Mouse (Mus musculus) erythroblast, adult 5-6 weeks (primary cell): ENCODE measurements around the gene St8sia2. TPM values are rescaled to one million over a fixed set of nuclear protein-coding genes. Genes with fewer than 3 reads are reported as not detected.
"Not testable (repeated sequence)": the region's sequence is repeated elsewhere in the genome, so short reads cannot be mapped to it uniquely, and the experiment has no call there.

Experiments
- ATAC-seq: replicated peaks from 2 replicates; pipeline ENCODE4 v1.8.0; 2016; ENCODE audit warnings: moderate number of reproducible peaks, mild to moderate bottlenecking, moderate TSS enrichment, inconsistent platforms; ENCODE audit not compliant: poor library complexity, low FRiP score, severe bottlenecking
- total RNA-seq, 2 experiments: library from RNA; stranded (forward) in 1 of 2; stranded (reverse) in 1 of 2; fragments of 150-400 nt in 1 of 2; fragments of 200-764, 138-1000 nt in 1 of 2; gene quantifications; 2 replicates each; pipeline versions ENCODE4 v1.2.3 to v1.2.4; 2015 to 2017; ENCODE audit warnings: low replicate concordance in 2 of 2

Gene St8sia2
- total RNA-seq, 2 experiments from 2014 or later, result not detected

- no peak for ATAC-seq
Measured at GRCm38 (mm10) chr7:74000743-74001510, 12.6 kb downstream of the St8sia2 start.

DNA sequence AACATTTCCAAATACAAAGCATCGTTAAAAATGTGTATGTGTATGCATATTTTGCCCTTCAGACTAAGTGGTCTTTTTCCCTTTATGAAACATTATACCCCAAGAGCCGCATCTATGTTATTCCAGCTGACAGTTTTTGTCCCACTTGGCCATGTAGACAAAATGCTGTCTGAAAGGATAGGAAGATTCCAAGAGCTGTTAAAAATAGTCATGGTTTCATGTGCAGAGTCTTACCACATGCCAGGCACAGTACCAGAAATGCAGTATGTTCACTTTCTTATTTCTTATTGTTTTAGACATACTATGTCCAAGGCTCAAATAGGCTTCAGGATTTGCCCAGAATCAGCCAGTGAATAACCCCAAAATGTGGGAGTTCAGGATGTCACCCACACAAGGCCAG is 24.1 kb downstream of the St8sia2 start:
- no peak for ATAC-seq

DNA sequence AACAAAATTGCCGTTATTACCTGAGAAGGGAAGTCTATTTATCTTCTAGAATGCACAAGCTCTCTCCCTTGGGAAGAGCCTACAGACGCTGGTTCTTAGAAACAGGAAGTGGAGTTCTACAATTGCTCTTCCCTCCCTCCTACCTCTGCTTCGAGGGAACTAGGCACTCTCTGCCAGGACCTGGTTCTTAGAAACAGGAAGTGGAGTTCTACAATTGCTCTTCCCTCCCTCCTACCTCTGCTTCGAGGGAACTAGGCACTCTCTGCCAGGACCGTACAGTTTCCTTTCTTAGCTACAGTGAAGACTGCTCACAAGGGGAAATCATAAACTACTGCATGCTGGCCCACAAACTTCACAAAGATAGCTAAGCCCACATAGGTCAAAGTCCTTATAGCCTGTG is 41.3 kb downstream of the St8sia2 start:
- ATAC-seq, result not testable (repeated sequence)

DNA sequence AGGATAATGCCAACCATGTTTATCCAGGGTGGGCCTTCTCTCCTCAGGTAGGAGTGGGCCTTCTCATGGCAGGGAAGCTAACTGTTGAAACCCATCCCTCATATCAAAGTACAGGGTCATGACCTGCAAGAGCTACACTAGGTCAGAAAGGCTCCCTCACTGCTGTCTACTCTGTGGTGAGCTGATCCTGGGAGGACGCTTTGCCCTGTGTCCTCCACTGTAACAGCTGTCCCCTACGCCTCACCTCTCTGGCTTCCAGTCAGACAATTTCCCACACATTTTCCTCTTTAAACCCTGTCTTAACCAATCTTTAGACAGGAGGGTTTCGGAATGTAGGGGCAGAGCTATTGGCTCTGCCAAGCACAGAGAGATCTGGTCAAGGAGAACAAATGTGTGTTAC is 48.3 kb downstream of the St8sia2 start:
- ATAC-seq, result no peak

GRCm38 (mm10) chr7:73962431-73962830 is 51.1 kb downstream of the St8sia2 start:
- ATAC-seq, result no peak

- ATAC-seq, result no peak
Measured at GRCm38 (mm10) chr7:73954441-73954840, 59.0 kb downstream of the St8sia2 start.

DNA sequence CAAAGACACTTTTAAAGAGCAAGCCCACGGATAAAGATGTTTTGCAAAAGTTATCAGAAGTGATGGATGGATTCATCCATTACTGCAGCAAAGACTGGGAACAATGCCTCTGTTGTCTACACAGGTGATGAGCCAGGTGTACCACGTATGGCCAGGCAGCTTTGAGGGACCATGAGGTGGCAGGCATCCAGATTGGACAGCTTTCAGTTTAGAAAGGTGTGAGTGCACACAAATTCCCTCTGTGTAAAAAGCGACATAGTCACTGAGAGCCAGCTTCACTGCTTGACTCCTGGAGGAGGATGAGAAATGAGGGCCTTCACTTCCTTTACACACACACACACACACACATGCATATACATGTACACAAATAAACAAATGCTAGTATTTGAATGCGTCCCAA is 60.4 kb downstream of the St8sia2 start:
- ATAC-seq, result no peak

- ATAC-seq, result no peak
Measured at GRCm38 (mm10) chr7:73941640-73942039, 71.8 kb downstream of the St8sia2 start.

DNA sequence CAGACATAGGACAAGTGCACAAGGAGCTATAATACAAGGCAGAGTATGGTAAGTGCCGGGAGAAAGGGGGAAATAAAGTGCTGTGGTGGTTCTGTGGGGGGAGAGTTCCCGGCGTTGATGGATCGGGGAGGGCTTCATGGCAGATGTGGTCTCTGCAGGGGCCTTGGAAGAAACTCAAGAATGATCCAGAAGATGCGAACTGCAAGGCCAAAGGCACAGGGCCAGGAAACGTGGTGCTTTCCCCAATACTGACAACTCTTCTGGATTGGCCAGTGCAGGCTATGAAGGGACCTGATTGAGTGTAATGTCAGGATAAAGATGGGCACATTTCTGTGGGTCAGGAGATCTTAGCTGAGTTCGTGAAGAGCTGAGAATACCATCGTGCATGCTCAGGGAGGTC is 74.3 kb downstream of the St8sia2 start:
- ATAC-seq, result no peak

- no peak for ATAC-seq
Measured at GRCm38 (mm10) chr7:73938046-73938810, 75.3 kb downstream of the St8sia2 start.

DNA sequence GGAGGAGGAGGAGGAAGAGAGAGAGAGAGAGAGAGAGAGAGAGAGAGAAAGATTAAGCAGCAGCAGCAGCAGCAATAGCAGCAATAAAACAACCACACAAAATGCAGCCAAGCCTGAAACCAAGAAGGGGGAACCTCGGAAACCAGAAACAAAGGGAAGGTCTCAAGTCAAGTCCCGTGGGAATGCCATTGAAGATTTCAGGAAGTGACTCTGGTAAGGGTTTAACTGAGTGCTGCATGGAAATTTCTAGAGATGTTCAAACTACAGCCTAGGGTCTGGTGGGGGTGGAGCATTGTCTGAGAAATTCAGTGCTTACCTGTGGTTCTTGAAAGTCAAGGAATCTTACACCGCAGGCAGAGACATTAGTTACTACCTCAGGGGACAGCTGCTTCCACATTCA is 77.4 kb downstream of the St8sia2 start:
- no peak for ATAC-seq

DNA sequence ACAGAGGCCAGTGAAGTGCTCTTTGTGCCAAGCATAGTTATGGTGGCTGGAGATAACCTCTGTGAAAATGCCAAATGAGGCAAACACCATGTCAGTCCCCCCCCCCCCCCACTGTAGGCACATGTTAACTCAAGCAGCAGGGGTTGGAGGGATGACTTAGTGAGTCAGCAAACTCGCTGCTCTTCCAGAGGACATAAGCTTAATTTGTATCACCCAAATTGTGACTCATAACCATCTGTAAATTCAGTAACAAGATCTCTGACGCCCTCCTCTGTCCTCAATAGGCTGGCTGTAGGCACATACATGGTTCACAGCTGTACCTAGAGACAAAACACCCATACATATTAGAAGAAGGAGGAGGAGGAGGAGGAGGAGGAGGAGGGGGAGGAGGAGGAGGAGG is 77.8 kb downstream of the St8sia2 start:
- ATAC-seq, result no peak

- no peak for ATAC-seq
Measured at GRCm38 (mm10) chr7:73933036-73933435, 80.5 kb downstream of the St8sia2 start.

DNA sequence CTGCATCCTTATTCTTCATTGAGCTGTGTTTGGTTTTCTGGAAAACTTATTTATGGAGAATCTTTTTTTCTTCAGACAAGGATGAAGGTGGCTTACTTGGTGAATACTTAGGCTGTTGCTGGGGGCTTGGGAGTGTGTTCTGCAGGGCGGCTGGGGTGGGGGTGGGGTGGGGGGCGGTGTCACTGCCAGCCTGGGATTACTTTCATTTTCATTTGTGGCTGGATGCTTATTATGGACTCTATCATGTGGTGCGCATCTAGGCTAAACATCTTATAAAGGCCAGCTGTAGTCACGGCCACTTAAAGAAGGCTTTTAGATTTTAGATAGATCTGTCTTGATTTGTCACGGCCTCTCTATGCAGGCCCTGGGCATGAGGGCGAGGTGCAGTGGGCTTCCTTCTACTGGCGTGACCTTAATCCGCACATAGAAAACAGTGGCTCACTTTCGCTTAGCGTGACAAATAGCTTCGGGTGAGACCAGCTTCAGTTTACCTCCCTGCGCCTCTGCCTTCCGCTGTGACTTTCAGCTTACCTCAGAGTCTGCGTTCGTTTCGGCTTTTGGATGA is 92.5 kb downstream of the St8sia2 start:
- no peak for ATAC-seq

- ATAC-seq, result no peak
Measured at GRCm38 (mm10) chr7:73917633-73918311, 95.7 kb downstream of the St8sia2 start.

DNA sequence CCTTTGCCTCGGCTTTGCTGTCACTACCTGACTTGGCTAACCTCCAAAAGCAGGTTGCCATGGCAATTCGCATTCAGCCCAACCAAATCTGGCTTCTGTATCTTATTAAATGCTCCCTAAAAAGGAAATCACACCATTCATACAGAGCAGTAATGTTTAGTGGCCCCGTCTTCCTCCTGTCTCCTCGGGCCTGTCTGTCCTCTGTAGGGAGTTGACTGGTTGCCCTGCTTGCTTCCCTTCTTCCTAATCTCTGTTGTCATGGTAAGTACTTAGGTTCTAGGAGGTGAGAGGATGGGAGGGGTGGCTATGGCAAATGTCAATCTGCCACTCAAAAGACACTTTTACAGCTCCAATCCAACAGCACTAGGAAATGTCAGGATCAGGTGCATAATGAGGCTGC is 101.6 kb downstream of the St8sia2 start:
- ATAC-seq, result no peak

DNA sequence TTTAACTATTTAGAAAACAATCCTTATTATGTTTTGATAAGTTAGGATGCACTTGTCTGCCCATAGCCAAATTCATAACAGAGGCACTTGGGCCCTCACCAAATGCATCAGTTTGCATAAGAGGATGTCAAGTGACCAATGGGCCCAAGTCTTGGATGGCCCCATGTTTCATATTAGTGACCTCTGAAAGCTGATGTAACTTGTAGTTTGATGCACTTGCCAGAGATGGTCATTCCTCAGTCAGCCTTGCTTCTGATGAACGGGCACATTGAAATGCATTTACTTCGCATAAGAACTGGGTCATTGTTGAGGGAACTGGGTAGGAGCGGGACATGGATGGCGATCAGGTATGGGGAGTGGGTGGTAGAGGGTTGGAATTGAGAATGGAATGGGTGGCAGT is 102.6 kb downstream of the St8sia2 start:
- no peak for ATAC-seq

- ATAC-seq, result no peak
Measured at GRCm38 (mm10) chr7:73909432-73910205, 103.9 kb downstream of the St8sia2 start.

DNA sequence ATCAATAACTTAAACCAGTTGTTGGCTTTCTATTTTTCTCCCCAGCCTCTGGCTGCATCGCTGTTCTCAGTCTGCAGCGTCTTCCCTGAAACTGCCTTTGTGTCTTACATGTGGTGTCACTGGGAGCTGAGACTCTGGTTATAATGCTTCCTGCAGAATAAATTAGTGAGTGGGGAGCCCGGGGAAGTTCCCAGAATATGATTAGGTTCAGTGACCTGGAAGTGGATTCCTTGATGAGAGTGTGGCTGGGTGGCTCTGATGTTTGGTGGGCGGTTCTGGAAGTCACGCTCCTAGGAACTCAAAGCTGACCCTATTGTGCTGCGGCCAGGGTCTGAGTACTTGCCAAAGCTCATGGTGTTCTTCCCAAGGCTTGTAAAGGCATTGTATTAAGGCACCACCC is 119.0 kb downstream of the St8sia2 start:
- no peak for ATAC-seq

- ATAC-seq, result no peak
Measured at GRCm38 (mm10) chr7:73891830-73892229, 121.7 kb downstream of the St8sia2 start.
